Mouse (Mus musculus): Measurements from ENCODE around the gene 1110008P14Rik. TPM values are rescaled to one million over a fixed set of nuclear protein-coding genes. Genes with fewer than 3 reads are reported as not detected.

1110008P14Rik gene
- 24.7 and 29.9 TPM in 2 replicates for polyA plus RNA-seq (2012; rRNA removed)

GRCm38 (mm10) chr2:32381775-32382223 lies at the start of gene 1110008P14Rik:
TSS of gene 1110008P14Rik (minus strand) at chr2:32381938.

GRCm38 (mm10) chr2:32395484-32395945 lies 13.8 kb upstream of the 1110008P14Rik start, which contains the start of gene Ptges2:
TSS of gene Ptges2 (plus strand) at chr2:32395896.

GRCm38 (mm10) chr2:32387706-32388490 lies 6.2 kb upstream of the 1110008P14Rik start, which contains the start of gene Lcn2:
TSS of gene Lcn2 (minus strand) at chr2:32388252.

GRCm38 (mm10) chr2:32353007-32353542 lies 28.7 kb downstream of the 1110008P14Rik start, which contains the start of gene Dnm1:
TSS of gene Dnm1 (minus strand) at chr2:32353338.

GRCm38 (mm10) chr2:32352151-32353006 lies 29.4 kb downstream of the 1110008P14Rik start, which contains the start of gene Ciz1:
TSS of gene Ciz1 (plus strand) at chr2:32352327.

Other genes starting within 250 kb of the 1110008P14Rik start
- 5.2 and 7.0 TPM in 2 replicates for gene Prrc2b, start 230.9 kb downstream of the 1110008P14Rik start, polyA plus RNA-seq (2012; rRNA removed)
- gene Pomt1, start 145.3 kb downstream of the 1110008P14Rik start, polyA plus RNA-seq (2012; rRNA removed) = 6.8 and 7.8 TPM in 2 replicates
- 27.8 and 31.9 TPM in 2 replicates for gene Uck1, start 121.8 kb downstream of the 1110008P14Rik start, polyA plus RNA-seq (2012; rRNA removed)
- gene Golga2, start 94.6 kb downstream of the 1110008P14Rik start, polyA plus RNA-seq (2012; rRNA removed) = 13.3 and 15.8 TPM in 2 replicates
- 145 and 146 TPM in 2 replicates for gene Swi5, start 93.9 kb downstream of the 1110008P14Rik start, polyA plus RNA-seq (2012; rRNA removed)
- gene Ciz1, start 29.6 kb downstream of the 1110008P14Rik start, polyA plus RNA-seq (2012; rRNA removed) = 31.1 and 42.1 TPM in 2 replicates
- 1.2 and 1.3 TPM in 2 replicates for gene Dnm1, start 28.6 kb downstream of the 1110008P14Rik start, polyA plus RNA-seq (2012; rRNA removed)
- gene Lcn2, start 6.3 kb upstream of the 1110008P14Rik start, polyA plus RNA-seq (2012; rRNA removed) = 493 and 623 TPM in 2 replicates
- 12.9 and 16.2 TPM in 2 replicates for gene Ptges2, start 14.0 kb upstream of the 1110008P14Rik start, polyA plus RNA-seq (2012; rRNA removed)
- gene Naif1, start 68.5 kb upstream of the 1110008P14Rik start, polyA plus RNA-seq (2012; rRNA removed) = 1.2 TPM in 2 replicates
- 15.8 and 20.5 TPM in 2 replicates for gene Slc25a25, start 69.5 kb upstream of the 1110008P14Rik start, polyA plus RNA-seq (2012; rRNA removed)
- 3.1 and 3.4 TPM in 2 replicates for gene Fam102a, start 153.4 kb upstream of the 1110008P14Rik start, polyA plus RNA-seq (2012; rRNA removed)
- gene Dpm2, start 188.9 kb upstream of the 1110008P14Rik start, polyA plus RNA-seq (2012; rRNA removed) = 45.1 and 48.7 TPM in 2 replicates
- 0.04 and 0.07 TPM in 2 replicates for gene Pip5kl1, start 192.9 kb upstream of the 1110008P14Rik start, polyA plus RNA-seq (2012; rRNA removed)
- not detected in 2 replicates for gene 9430097D07Rik, start 193.7 kb upstream of the 1110008P14Rik start, polyA plus RNA-seq (2012; rRNA removed)
- 4.1 TPM in 2 replicates for gene St6galnac4, start 205.2 kb upstream of the 1110008P14Rik start, polyA plus RNA-seq (2012; rRNA removed)
- 24.2 and 25.0 TPM in 2 replicates for gene St6galnac6, start 217.8 kb upstream of the 1110008P14Rik start, polyA plus RNA-seq (2012; rRNA removed)
- 0.37 and 0.62 TPM in 2 replicates for gene Ak1, start 239.8 kb upstream of the 1110008P14Rik start, polyA plus RNA-seq (2012; rRNA removed)